Mouse (Mus musculus) small intestine, adult 2 months (tissue): Measurements from ENCODE around the gene Map3k15. TPM values are rescaled to one million over a fixed set of nuclear protein-coding genes. Genes with fewer than 3 reads are reported as not detected.

Experiments
- H3K27ac ChIP-seq: fragments of 200-500 bp; 2 replicates; pipeline ENCODE4 v1.5.1; 2012; ENCODE audit warnings: low read depth, low read length, control low read depth, inconsistent platforms; ENCODE audit not compliant: insufficient read depth
- H3K27me3 ChIP-seq: fragments of 200-500 bp; 2 replicates; pipeline ENCODE4 v1.6.1; 2012; ENCODE audit warnings: mild to moderate bottlenecking, moderate library complexity, low read length, inconsistent platforms; ENCODE audit not compliant: control insufficient read depth, insufficient read depth
- H3K36me3 ChIP-seq: fragments of 200-500 bp; 2 replicates; pipeline ENCODE4 v1.6.1; 2012; ENCODE audit warnings: mild to moderate bottlenecking, low read length, control low read depth, inconsistent platforms; ENCODE audit not compliant: control insufficient read depth, insufficient read depth
- H3K4me1 ChIP-seq: fragments of 200-500 bp; 2 replicates; pipeline ENCODE4 v1.6.1; 2012; ENCODE audit warnings: low read length, inconsistent platforms, mixed read lengths; ENCODE audit not compliant: control insufficient read depth, insufficient read depth, insufficient read length
- H3K4me3 ChIP-seq: fragments of 200-500 bp; 2 replicates; pipeline ENCODE4 v1.5.1; 2012; ENCODE audit warnings: low read depth, mild to moderate bottlenecking, control low read depth, inconsistent platforms, low read length, moderate library complexity
- CTCF ChIP-seq: fragments of 200-500 bp; IDR thresholded peaks from 2 replicates; pipeline ENCODE4 v1.5.1; 2012; ENCODE audit warnings: low read depth, mild to moderate bottlenecking, control low read depth, inconsistent platforms, low read length, moderate library complexity, mixed read lengths; ENCODE audit not compliant: insufficient replicate concordance, insufficient read length; ENCODE audit errors: extremely low read depth
- POLR2A ChIP-seq: fragments of 200-500 bp; IDR thresholded peaks from 2 replicates; pipeline ENCODE4 v1.6.1; 2012; ENCODE audit warnings: low read depth, mild to moderate bottlenecking, control low read depth, inconsistent platforms, low read length, moderate library complexity
- WGBS: fragments of 180-500 bp; shearing (Covaris S2); methylation state at CpG from one replicate; pipeline ENCODE4 v1.1.7; 2018; 5-methylcytosine and 5-hydroxymethylcytosine counted together
- polyA plus RNA-seq: library from polyadenylated mRNA; depleted of rRNA; stranded (reverse); fragments of >200 nt; gene quantifications from 2 replicates; pipeline ENCODE4 v1.2.3, GENCODE M21; 2012; rRNA removed

Gene Map3k15
- polyA plus RNA-seq, 1 experiment = 0.35 TPM

DNA sequence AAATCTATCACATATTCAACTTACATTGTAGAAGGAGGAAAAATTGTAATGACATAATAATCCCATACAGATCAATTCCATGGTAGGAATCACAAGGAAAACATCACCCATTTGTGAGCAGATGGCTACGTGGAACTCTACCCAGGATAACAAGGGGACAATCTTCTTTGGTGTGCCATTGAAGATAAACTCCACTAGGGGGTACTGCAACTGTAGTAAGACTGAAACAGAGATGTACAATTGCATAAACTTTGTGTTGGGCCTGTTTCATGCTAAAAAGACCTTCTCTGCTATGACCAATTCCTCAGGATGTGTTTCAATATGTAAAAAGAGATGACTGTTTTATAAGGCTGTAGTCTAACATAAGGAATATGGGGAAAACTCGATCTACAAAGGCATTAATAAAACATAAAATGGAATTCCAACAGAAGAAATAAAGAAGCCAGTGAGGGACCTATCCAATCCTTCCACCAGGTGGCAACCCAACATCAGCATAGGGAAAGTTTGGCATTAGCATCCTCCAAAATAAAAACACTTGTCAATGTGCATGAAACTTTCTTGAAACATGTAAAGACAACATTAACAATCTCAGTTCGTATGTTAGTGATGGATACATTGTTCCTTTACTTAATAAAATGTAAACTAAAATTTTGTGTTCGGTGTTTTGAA lies 165.0 kb downstream of the Map3k15 start:
- no peak for TF ChIP-seq POLR2A
- TF ChIP-seq CTCF = no peak
- Histone ChIP-seq H3K27me3 (no peaks in the 10 kb centered on the region), H3K4me3 (no peak overlapping the region), H3K4me1 (no peaks in the 10 kb centered on the region), H3K27ac (no peak overlapping the region), H3K36me3 (no peaks in the 10 kb centered on the region)
- 52% methylated on average over 4 of the region's 4 CpGs for WGBS

DNA sequence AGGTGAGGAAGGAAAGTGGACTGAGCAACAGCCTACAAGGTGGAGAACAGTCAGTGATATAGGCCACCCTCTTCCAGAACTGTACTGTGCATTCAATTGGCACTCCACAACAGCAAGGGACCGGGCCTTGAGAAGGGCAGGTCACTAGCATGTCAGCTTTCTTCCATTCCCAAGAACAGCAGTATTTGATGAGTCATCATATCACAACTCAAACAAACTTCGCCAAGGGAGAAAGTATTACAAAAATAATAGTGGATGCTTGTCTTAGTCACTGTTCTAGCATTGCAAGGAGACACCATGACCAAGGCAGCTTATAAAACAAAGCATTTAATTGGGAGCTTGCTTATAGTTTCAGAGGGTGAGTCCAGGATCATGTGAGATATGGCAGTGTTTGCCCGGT lies 176.0 kb downstream of the Map3k15 start:
- TF ChIP-seq CTCF (no peak), POLR2A (no peak)
- 83% methylated on average over 3 of the region's 3 CpGs for WGBS
- Histone ChIP-seq H3K27ac (no peak overlapping the region), H3K27me3 (no peaks in the 10 kb centered on the region), H3K4me3 (no peak overlapping the region), H3K4me1 (no peaks in the 10 kb centered on the region), H3K36me3 (no peaks in the 10 kb centered on the region)

DNA sequence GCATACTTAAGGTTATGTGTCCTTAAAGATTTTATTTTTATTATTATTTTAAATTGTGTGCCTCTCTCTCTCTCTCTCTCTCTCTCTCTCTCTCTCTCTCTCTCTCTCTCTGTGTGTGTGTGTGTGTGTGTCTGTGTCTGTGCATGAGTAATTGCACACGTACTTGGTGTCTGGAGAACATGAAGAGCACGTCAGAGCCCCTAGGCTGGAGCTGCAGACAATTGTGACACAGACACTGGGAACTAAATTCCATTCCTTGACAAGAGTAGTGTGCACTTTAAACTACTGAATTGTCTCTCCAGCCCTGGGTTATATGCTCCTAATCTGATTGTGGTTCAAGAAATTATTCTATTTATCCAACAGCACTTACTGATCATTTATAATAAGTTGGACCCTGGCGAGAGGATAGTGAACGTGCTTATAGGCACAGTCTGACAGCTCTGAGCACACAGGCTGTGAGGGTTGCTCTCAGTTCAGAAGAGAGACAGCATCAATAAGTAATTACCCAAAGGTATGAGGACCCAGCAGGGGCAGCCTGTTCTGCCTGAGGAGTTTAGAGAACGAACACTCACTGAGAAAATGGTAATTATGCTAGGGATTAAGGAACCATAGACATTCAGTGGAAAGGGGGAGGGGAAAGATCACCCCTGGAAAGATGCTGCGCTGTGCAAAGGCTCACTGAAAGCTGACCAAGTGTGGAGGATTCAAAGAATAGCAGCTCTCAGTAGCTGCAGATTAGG lies 178.2 kb downstream of the Map3k15 start:
- no peaks in the 10 kb centered on the region for H3K36me3 ChIP-seq
- no peak for TF ChIP-seq CTCF
- no peak for TF ChIP-seq POLR2A
- no peak overlapping the region for H3K4me3 ChIP-seq
- H3K4me1 ChIP-seq = no peaks in the 10 kb centered on the region
- H3K27me3 ChIP-seq = no peaks in the 10 kb centered on the region
- 53% methylated on average over 6 of the region's 6 CpGs for WGBS
- no peak overlapping the region for H3K27ac ChIP-seq

DNA sequence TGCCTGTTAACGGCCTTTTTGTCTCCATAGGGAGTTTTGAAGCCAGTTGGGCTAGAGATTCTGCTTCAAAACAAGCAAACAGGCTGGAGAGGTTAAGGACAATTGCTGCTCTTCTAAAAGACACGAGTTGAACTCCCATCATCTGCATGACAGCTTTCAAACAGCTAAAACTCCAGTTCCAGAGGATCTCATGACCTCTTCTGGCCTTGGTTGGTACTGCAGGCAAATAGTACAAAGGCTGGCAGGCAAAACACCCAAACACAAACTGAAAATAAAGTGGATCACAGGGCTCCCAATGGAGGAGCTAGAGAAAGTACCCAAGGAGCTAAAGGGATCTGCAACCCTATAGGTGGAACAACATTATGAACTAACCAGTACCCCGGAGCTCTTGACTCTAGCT lies 181.9 kb downstream of the Map3k15 start:
- Histone ChIP-seq H3K4me3 (no peak overlapping the region), H3K27ac (no peak overlapping the region), H3K36me3 (no peaks in the 10 kb centered on the region), H3K4me1 (no peaks in the 10 kb centered on the region), H3K27me3 (no peaks in the 10 kb centered on the region)
- TF ChIP-seq CTCF (no peak), POLR2A (no peak)
- 9% methylated on average over 2 of the region's 3 CpGs for WGBS

Other genes with a start within 250 kb of the Map3k15 start
- 15.9 and 22.0 TPM in 2 replicates for gene Pdha1, start 150.0 kb downstream of the Map3k15 start, polyA plus RNA-seq